Mouse (Mus musculus): ENCODE results near the gene Cd84. TPM values are rescaled to one million over a fixed set of nuclear protein-coding genes. Genes with fewer than 3 reads are reported as not detected.

Cd84 gene
- polyA plus RNA-seq (2015; fragmentation: Nextera tagmentation; extraction: Ambion mirVana), result 2.8 and 3.9 TPM in 2 replicates

GRCm38 (mm10) chr1:171839488-171839887 lies at the start of gene Cd84:
TSS of gene Cd84 (plus strand) at chr1:171839697.

DNA sequence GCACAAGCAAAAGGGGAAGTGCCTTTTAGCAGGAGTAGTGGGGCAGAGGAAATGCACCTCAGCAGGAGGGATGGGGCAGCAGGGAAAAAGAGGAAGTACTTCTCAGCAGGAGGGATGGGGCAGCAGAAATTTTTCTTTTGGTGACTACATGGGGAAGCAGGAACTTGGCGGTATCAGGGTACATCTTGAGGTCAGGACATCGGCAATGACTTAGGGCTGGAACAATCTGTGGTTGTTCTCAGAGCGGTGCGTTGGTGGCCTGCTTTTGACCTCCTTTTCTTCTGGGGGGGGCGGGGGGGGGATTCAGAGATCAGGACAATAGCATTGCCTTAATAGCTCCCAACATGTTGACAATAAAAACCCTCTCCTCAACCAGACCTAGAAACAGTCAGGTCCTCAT lies 55.9 kb downstream of the Cd84 start, which contains the start of gene Gm10521:
TSS of gene Gm10521 (plus strand) at position 301 of the 400 bp plus-strand sequence.

GRCm38 (mm10) chr1:171917305-171918039 lies 78.0 kb downstream of the Cd84 start, which contains the start of gene Slamf6:
TSS of gene Slamf6 (plus strand) at chr1:171917515.

Other genes starting within 250 kb of the Cd84 start
- 0.24 and 0.38 TPM in 2 replicates for gene Ly9, start 232.3 kb upstream of the Cd84 start, polyA plus RNA-seq (2015; fragmentation: Nextera tagmentation; extraction: Ambion mirVana)
- 0.17 TPM in 1 of 2 replicates, not detected in the other for gene Slamf7, start 186.7 kb upstream of the Cd84 start, polyA plus RNA-seq (2015; fragmentation: Nextera tagmentation; extraction: Ambion mirVana)
- 3.3 and 5.4 TPM in 2 replicates for gene Cd48, start 157.7 kb upstream of the Cd84 start, polyA plus RNA-seq (2015; fragmentation: Nextera tagmentation; extraction: Ambion mirVana)
- 0.18 and 0.19 TPM in 2 replicates for gene Slamf1, start 72.6 kb upstream of the Cd84 start, polyA plus RNA-seq (2015; fragmentation: Nextera tagmentation; extraction: Ambion mirVana)
- not detected in 2 replicates for gene Gm10521, start 56.0 kb downstream of the Cd84 start, polyA plus RNA-seq (2015; fragmentation: Nextera tagmentation; extraction: Ambion mirVana)
- 0.13 and 0.46 TPM in 2 replicates for gene Slamf6, start 77.8 kb downstream of the Cd84 start, polyA plus RNA-seq (2015; fragmentation: Nextera tagmentation; extraction: Ambion mirVana)
- gene Vangl2, start 188.7 kb downstream of the Cd84 start, polyA plus RNA-seq (2015; fragmentation: Nextera tagmentation; extraction: Ambion mirVana), result 2.6 and 4.0 TPM in 2 replicates
- not detected in 2 replicates for gene Nhlh1, start 217.9 kb downstream of the Cd84 start, polyA plus RNA-seq (2015; fragmentation: Nextera tagmentation; extraction: Ambion mirVana)
- 89.8 and 97.0 TPM in 2 replicates for gene Copa, start 242.8 kb downstream of the Cd84 start, polyA plus RNA-seq (2015; fragmentation: Nextera tagmentation; extraction: Ambion mirVana)
- 57.0 and 63.1 TPM in 2 replicates for gene Ncstn, start 243.1 kb downstream of the Cd84 start, polyA plus RNA-seq (2015; fragmentation: Nextera tagmentation; extraction: Ambion mirVana)